Mouse (Mus musculus) lung, embryonic 16.5 days (tissue): ENCODE results near the gene Slc6a16. TPM values are rescaled to one million over a fixed set of nuclear protein-coding genes. Genes with fewer than 3 reads are reported as not detected.
"Not testable (repeated sequence)": the region's sequence is repeated elsewhere in the genome, so short reads cannot be mapped to it uniquely, and the experiment has no call there.

Source experiments
- ATAC-seq: fragments of 200-750 bp; cut with Nextera tagmentation; 2 replicates; pipeline ENCODE4 v1.8.0; 2017; ENCODE audit warnings: low read depth, mild to moderate bottlenecking, moderate library complexity
- H3K27ac ChIP-seq: fragments of 300-500 bp; sonication (generic); 2 replicates; pipeline ENCODE4 v1.5.1; 2014; ENCODE audit warnings: mild to moderate bottlenecking, control low read depth, low read length
- H3K27me3 ChIP-seq: fragments of 300-500 bp; sonication (generic); 2 replicates; pipeline ENCODE4 v1.6.1; 2014; ENCODE audit warnings: low read depth, low read length, mixed read lengths; ENCODE audit not compliant: control insufficient read depth, insufficient read depth
- H3K36me3 ChIP-seq: fragments of 300-500 bp; sonication (generic); 2 replicates; pipeline ENCODE4 v1.6.1; 2014; ENCODE audit warnings: low read length; ENCODE audit not compliant: control insufficient read depth, insufficient read depth
- H3K4me1 ChIP-seq: fragments of 300-500 bp; sonication (generic); replicated peaks from 2 replicates; pipeline ENCODE4 v1.6.1; 2014; ENCODE audit warnings: low read length, mixed read lengths; ENCODE audit not compliant: control insufficient read depth, insufficient read depth
- H3K4me2 ChIP-seq: fragments of 300-500 bp; sonication (generic); 2 replicates; pipeline ENCODE4 v1.6.1; 2014; ENCODE audit warnings: low read depth, low read length, control low read depth
- H3K4me3 ChIP-seq: fragments of 300-500 bp; sonication (generic); 2 replicates; pipeline ENCODE4 v1.5.1; 2014; ENCODE audit warnings: mild to moderate bottlenecking, low read length, control low read depth
- H3K9ac ChIP-seq: fragments of 300-500 bp; sonication (generic); 2 replicates; pipeline ENCODE4 v1.6.1; 2014; ENCODE audit warnings: low read length, control low read depth
- H3K9me3 ChIP-seq: fragments of 300-500 bp; sonication (generic); 2 replicates; pipeline ENCODE4 v1.6.1; 2016; ENCODE audit warnings: low read length; ENCODE audit not compliant: control insufficient read depth
- WGBS: fragments of 180-500 bp; shearing (Covaris S2); extraction: QIAGEN DNeasy Blood & Tissue Kit; methylation state at CpG from one replicate; pipeline ENCODE4 v1.1.7; 2014; 5-methylcytosine and 5-hydroxymethylcytosine counted together
- polyA plus RNA-seq: library from polyadenylated mRNA; unstranded; fragments of >200 nt; fragmentation: Nextera tagmentation; extraction: Ambion mirVana; gene quantifications from 2 replicates; pipeline ENCODE4 v1.2.1, GENCODE M21; 2015

Gene Slc6a16
- polyA plus RNA-seq, 1 experiment from 2014 or later = not detected

GRCm38 (mm10) chr7:45237747-45238699 is 2.9 kb upstream of the Slc6a16 start:
- H3K4me3 ChIP-seq = no peak overlapping the region
- H3K9ac ChIP-seq = no peak overlapping the region
- no peak for ATAC-seq
- H3K27ac ChIP-seq = no peak overlapping the region
- 66% methylated on average over 17 of the region's 17 CpGs for WGBS
- peaks cover 2% of the 10 kb centered on the region; the same call in 1 of the 2 replicates for H3K36me3 ChIP-seq
- peaks cover 25% of the 10 kb centered on the region for H3K4me1 ChIP-seq
- no peaks in the 10 kb centered on the region for H3K9me3 ChIP-seq
- no peak overlapping the region for H3K4me2 ChIP-seq
- no peaks in the 10 kb centered on the region for H3K27me3 ChIP-seq

- ATAC-seq = no peak
- H3K36me3 ChIP-seq = no peaks in the 10 kb centered on the region
- no peak within 1 kb of the TSS for H3K9ac ChIP-seq
- WGBS = 34% methylated on average over 20 of the region's 20 CpGs
- H3K27ac ChIP-seq = no peak within 1 kb of the TSS
- peaks cover 16% of the 10 kb centered on the region for H3K4me1 ChIP-seq
- H3K9me3 ChIP-seq = no peaks in the 10 kb centered on the region
- no peak within 1 kb of the TSS for H3K4me3 ChIP-seq
- H3K4me2 ChIP-seq = no peak within 1 kb of the TSS
- no peaks in the 10 kb centered on the region for H3K27me3 ChIP-seq
Observed at GRCm38 (mm10) chr7:45238723-45239496, 2.0 kb upstream of the Slc6a16 start, which contains the start of gene Cd37. Gene Cd37, minus strand, starts transcription at chr7:45239115.

- Histone ChIP-seq H3K4me3 (no peak overlapping the region), H3K4me1 (peaks cover 4% of the 10 kb centered on the region), H3K9me3 (no peaks in the 10 kb centered on the region), H3K4me2 (no peak overlapping the region), H3K9ac (no peak overlapping the region), H3K27me3 (no peaks in the 10 kb centered on the region), H3K27ac (no peak overlapping the region), H3K36me3 (no peaks in the 10 kb centered on the region)
- WGBS = 85% methylated on average over 7 of the region's 7 CpGs
- ATAC-seq = no peak
Observed at GRCm38 (mm10) chr7:45240109-45240508, 776 bp upstream of the Slc6a16 start.

- H3K4me2 ChIP-seq = peak overlapping the region; percentile 53; the same call in 1 of the 2 replicates
- WGBS = 83% methylated on average over 6 of the region's 6 CpGs
- no peak overlapping the region for H3K9ac ChIP-seq
- H3K4me3 ChIP-seq = no peak overlapping the region
- no peaks in the 10 kb centered on the region for H3K9me3 ChIP-seq
- H3K27me3 ChIP-seq = no peaks in the 10 kb centered on the region
- 0 out of 2 replicates have a peak, but pooled peaks cover 4% of the 10 kb centered on the region for H3K4me1 ChIP-seq
- H3K27ac ChIP-seq = no peak overlapping the region
- no peak for ATAC-seq
- H3K36me3 ChIP-seq = no peaks in the 10 kb centered on the region
Observed at GRCm38 (mm10) chr7:45241389-45241749, 484 bp downstream of the Slc6a16 start.

GRCm38 (mm10) chr7:45247666-45248065 is 6.8 kb downstream of the Slc6a16 start:
- no peak overlapping the region for H3K9ac ChIP-seq
- H3K4me2 ChIP-seq = no peak overlapping the region
- H3K36me3 ChIP-seq = no peaks in the 10 kb centered on the region
- no peaks in the 10 kb centered on the region for H3K9me3 ChIP-seq
- H3K27me3 ChIP-seq = no peaks in the 10 kb centered on the region
- H3K27ac ChIP-seq = no peak overlapping the region
- WGBS = 33% methylated on average over 3 of the region's 3 CpGs
- no peak for ATAC-seq
- H3K4me3 ChIP-seq = no peak overlapping the region
- no peaks in the 10 kb centered on the region for H3K4me1 ChIP-seq

- 78% methylated on average over 8 of the region's 8 CpGs for WGBS
- no peaks in the 10 kb centered on the region for H3K4me1 ChIP-seq
- no peak for ATAC-seq
- no peak overlapping the region for H3K27ac ChIP-seq
- no peak overlapping the region for H3K4me2 ChIP-seq
- no peaks in the 10 kb centered on the region for H3K9me3 ChIP-seq
- H3K36me3 ChIP-seq = no peaks in the 10 kb centered on the region
- H3K27me3 ChIP-seq = no peaks in the 10 kb centered on the region
- no peak overlapping the region for H3K4me3 ChIP-seq
- H3K9ac ChIP-seq = no peak overlapping the region
Observed at GRCm38 (mm10) chr7:45253806-45254205, 12.9 kb downstream of the Slc6a16 start.

- not testable (repeated sequence) for H3K9me3 ChIP-seq, ATAC-seq, H3K27ac ChIP-seq, H3K9ac ChIP-seq, H3K4me1 ChIP-seq, H3K27me3 ChIP-seq, H3K36me3 ChIP-seq, H3K4me3 ChIP-seq, H3K4me2 ChIP-seq
- 54% methylated on average over 5 of the region's 7 CpGs for WGBS
Observed at GRCm38 (mm10) chr7:45255822-45256221, 14.9 kb downstream of the Slc6a16 start.

- no peak overlapping the region for H3K4me3 ChIP-seq
- no peak overlapping the region for H3K27ac ChIP-seq
- H3K36me3 ChIP-seq = no peaks in the 10 kb centered on the region
- no peak overlapping the region for H3K4me2 ChIP-seq
- WGBS = 44% methylated on average over 11 of the region's 11 CpGs
- no peaks in the 10 kb centered on the region for H3K9me3 ChIP-seq
- no peaks in the 10 kb centered on the region for H3K4me1 ChIP-seq
- H3K27me3 ChIP-seq = peaks cover 2% of the 10 kb centered on the region; the same call in 1 of the 2 replicates
- H3K9ac ChIP-seq = no peak overlapping the region
- ATAC-seq = no peak
Observed at GRCm38 (mm10) chr7:45257063-45257840, 16.4 kb downstream of the Slc6a16 start.
